Mouse (Mus musculus): ENCODE measurements around the gene Olfr901. TPM values are rescaled to one million over a fixed set of nuclear protein-coding genes. Genes with fewer than 3 reads are reported as not detected.

Olfr901 gene
- polyA plus RNA-seq, 1 experiment from 2014 or later, result not detected

Other genes with a start within 250 kb of the Olfr901 start
- not detected in 2 replicates for gene Olfr891, start 248.6 kb upstream of the Olfr901 start, polyA plus RNA-seq (2015; fragmentation: Nextera tagmentation; extraction: Ambion mirVana)
- not detected in 2 replicates for gene Olfr893, start 221.1 kb upstream of the Olfr901 start, polyA plus RNA-seq (2015; fragmentation: Nextera tagmentation; extraction: Ambion mirVana)
- gene Olfr894, start 211.4 kb upstream of the Olfr901 start, polyA plus RNA-seq (2015; fragmentation: Nextera tagmentation; extraction: Ambion mirVana), result not detected in 2 replicates
- gene Olfr143, start 176.7 kb upstream of the Olfr901 start, polyA plus RNA-seq (2015; fragmentation: Nextera tagmentation; extraction: Ambion mirVana), result not detected in 2 replicates
- gene Olfr895, start 161.6 kb upstream of the Olfr901 start, polyA plus RNA-seq (2015; fragmentation: Nextera tagmentation; extraction: Ambion mirVana), result not detected in 2 replicates
- not detected in 2 replicates for gene Olfr896-ps1, start 138.3 kb upstream of the Olfr901 start, polyA plus RNA-seq (2015; fragmentation: Nextera tagmentation; extraction: Ambion mirVana)
- gene Olfr25, start 100.4 kb upstream of the Olfr901 start, polyA plus RNA-seq (2015; fragmentation: Nextera tagmentation; extraction: Ambion mirVana), result not detected in 2 replicates
- not detected in 2 replicates for gene Olfr898, start 81.0 kb upstream of the Olfr901 start, polyA plus RNA-seq (2015; fragmentation: Nextera tagmentation; extraction: Ambion mirVana)
- not detected in 2 replicates for gene Olfr250, start 62.6 kb upstream of the Olfr901 start, polyA plus RNA-seq (2015; fragmentation: Nextera tagmentation; extraction: Ambion mirVana)
- not detected in 2 replicates for gene Olfr251, start 52.4 kb upstream of the Olfr901 start, polyA plus RNA-seq (2015; fragmentation: Nextera tagmentation; extraction: Ambion mirVana)
- not detected in 2 replicates for gene Olfr147, start 27.8 kb upstream of the Olfr901 start, polyA plus RNA-seq (2015; fragmentation: Nextera tagmentation; extraction: Ambion mirVana)
- gene Olfr902, start 18.2 kb downstream of the Olfr901 start, polyA plus RNA-seq (2015; fragmentation: Nextera tagmentation; extraction: Ambion mirVana), result not detected in 2 replicates
- gene Olfr904, start 33.7 kb downstream of the Olfr901 start, polyA plus RNA-seq (2015; fragmentation: Nextera tagmentation; extraction: Ambion mirVana), result not detected in 2 replicates
- not detected in 2 replicates for gene Olfr905, start 41.7 kb downstream of the Olfr901 start, polyA plus RNA-seq (2015; fragmentation: Nextera tagmentation; extraction: Ambion mirVana)
- gene Olfr906, start 57.6 kb downstream of the Olfr901 start, polyA plus RNA-seq (2015; fragmentation: Nextera tagmentation; extraction: Ambion mirVana), result not detected in 2 replicates
- not detected in 2 replicates for gene Olfr907, start 66.3 kb downstream of the Olfr901 start, polyA plus RNA-seq (2015; fragmentation: Nextera tagmentation; extraction: Ambion mirVana)
- not detected in 2 replicates for gene Olfr911-ps1, start 92.1 kb downstream of the Olfr901 start, polyA plus RNA-seq (2015; fragmentation: Nextera tagmentation; extraction: Ambion mirVana)
- not detected in 2 replicates for gene Olfr910, start 108.4 kb downstream of the Olfr901 start, polyA plus RNA-seq (2015; fragmentation: Nextera tagmentation; extraction: Ambion mirVana)
- not detected in 2 replicates for gene Olfr912, start 150.7 kb downstream of the Olfr901 start, polyA plus RNA-seq (2015; fragmentation: Nextera tagmentation; extraction: Ambion mirVana)
- not detected in 2 replicates for gene Olfr913, start 163.3 kb downstream of the Olfr901 start, polyA plus RNA-seq (2015; fragmentation: Nextera tagmentation; extraction: Ambion mirVana)
- gene Olfr914, start 175.6 kb downstream of the Olfr901 start, polyA plus RNA-seq (2015; fragmentation: Nextera tagmentation; extraction: Ambion mirVana), result not detected in 2 replicates
- gene Olfr916, start 230.4 kb downstream of the Olfr901 start, polyA plus RNA-seq (2015; fragmentation: Nextera tagmentation; extraction: Ambion mirVana), result not detected in 2 replicates
- gene Olfr917, start 236.4 kb downstream of the Olfr901 start, polyA plus RNA-seq (2015; fragmentation: Nextera tagmentation; extraction: Ambion mirVana), result not detected in 2 replicates
- not detected in 2 replicates for gene Olfr918, start 245.1 kb downstream of the Olfr901 start, polyA plus RNA-seq (2015; fragmentation: Nextera tagmentation; extraction: Ambion mirVana)